Mouse (Mus musculus) stomach, postnatal 0 days (tissue): Measurements from ENCODE around the gene Ryk.

ENCODE experiments used
- CTCF ChIP-seq: IDR thresholded peaks from 2 replicates; pipeline ENCODE4 v1.5.1; 2016; ENCODE audit warnings: antibody characterized with exemption, low read depth, mild to moderate bottlenecking, moderate library complexity
- EP300 ChIP-seq: optimal IDR thresholded peaks from 2 replicates; pipeline ENCODE3; 2016; ENCODE audit warnings: antibody characterized with exemption

DNA sequence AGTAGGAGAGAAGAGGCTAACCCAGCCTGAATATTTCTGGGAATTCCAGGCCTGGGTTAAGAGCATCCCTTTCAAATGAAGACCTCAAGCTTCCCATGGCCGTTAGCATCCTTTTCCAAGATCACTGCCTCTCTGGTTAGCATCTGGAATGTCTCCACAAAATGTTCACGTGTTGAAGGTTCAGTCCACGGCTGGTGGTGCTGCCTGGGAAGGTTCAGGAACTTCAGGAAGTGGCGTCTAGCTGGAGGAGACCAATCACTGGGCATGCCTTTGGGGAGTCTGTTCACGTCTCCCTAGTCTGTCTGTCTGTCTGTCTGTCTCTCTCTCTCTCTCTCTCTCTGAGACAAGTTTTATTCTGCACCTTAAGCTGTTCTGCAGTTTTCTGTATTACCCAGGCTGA is 84.8 kb downstream of the Ryk start:
- TF ChIP-seq CTCF (no peak), EP300 (no peak)
